Mouse (Mus musculus): ENCODE data around the gene Foxn3.

Gene Foxn3

DNA sequence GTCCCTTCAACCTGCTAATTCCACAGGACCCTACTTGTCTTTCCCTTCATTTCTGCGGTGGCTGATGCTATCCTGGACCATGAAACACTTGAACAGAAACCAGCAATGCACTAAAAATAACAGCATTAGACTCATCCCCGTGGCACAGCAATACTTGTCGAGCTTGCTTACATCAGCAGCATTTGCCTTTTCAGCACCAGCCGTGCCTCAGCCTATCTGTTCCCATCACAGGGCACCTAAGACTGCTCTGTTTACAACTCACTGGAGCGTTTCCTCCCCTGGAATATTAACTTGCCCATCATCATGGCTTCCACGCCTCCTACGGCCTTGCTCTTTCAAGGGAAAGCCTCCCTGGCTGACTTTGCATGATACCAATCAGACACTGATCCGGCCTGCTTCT, 185.1 kb downstream of the Foxn3 start:
- DNase-seq, result no peak

DNA sequence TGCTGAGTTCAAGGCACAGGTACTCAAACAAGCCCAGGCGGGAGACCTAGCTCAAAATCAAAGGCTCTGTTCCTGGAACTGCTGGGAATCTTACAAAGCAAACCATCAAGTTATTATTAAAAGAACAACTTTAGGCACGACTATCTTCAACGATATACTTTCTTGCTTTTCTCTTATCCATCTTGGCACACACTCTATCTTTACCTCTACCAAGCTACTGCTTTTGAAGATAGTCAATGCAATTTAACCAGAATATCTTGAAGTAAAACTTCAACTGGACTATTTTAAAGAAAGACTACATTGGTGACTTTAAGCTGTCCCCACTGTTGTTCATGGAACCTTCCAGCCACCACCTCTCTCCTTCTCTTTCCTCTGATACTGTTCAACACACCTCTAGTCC, 185.7 kb downstream of the Foxn3 start:
- no peak for DNase-seq

DNA sequence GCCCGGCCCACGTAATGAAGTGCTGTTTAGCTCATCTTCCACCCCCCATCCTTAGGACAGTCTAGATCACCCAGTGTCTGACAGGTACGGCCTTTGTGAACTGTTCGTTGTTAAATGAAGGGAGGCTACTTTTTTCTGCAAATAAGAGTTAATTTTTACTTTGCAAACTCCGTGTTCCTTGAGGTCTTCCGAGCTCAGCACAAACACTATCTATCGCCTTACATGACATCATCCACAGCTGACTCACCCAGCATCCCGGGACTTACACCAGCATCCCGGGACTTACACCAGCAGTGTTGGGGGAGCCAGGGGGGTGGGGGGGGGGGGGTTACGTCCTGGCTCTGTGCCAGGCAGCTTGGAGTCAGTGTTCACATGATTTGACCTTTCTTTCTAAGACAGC, 186.3 kb downstream of the Foxn3 start:
- DNase-seq, result no peak

DNA sequence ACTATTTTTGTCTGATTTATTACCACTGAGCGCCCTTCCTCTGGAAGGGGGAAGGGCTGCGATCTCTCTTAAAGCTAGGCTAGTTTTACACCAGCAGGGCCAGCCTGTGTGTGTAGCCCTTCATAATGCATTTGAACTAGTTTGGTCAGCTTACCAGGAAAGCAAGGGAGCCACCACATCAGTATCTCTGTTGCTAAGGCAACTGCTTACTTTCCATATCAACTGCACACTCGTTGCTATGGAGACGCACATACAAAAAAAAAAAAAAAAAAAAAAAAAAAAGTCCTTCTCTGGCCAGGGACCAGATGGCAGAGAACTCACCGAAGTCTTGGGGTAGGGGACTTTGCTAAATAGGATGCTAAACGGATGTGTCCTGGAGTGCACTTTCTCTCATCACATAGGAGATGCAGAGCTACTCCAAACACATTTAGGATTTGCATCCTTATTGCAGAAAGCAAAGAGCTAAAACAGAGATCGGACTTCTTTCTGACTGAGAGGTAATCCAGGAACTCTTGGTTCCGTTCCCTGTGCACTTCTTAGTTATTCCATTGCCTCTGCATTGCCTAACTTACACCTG, 187.4 kb downstream of the Foxn3 start:
- no peak for DNase-seq

DNA sequence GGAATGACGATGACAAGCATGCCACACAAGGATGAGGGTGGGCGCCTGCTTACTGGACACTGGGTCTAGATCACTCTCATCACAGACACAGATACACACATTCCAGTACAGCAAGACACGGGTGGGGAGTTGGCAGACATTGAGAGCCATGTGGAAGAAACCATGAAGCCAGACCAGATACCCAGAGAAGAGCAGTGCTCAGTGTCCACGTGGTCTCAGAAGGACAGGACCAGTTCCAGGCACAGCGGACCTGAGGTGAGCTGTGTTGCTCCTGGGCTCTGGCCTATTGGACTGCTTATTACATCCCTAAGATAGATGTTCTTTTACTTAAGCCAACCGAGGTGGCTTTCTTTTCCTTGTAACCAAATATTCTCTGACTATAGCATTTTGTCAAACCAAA, 188.0 kb downstream of the Foxn3 start:
- DNase-seq, result no peak

DNA sequence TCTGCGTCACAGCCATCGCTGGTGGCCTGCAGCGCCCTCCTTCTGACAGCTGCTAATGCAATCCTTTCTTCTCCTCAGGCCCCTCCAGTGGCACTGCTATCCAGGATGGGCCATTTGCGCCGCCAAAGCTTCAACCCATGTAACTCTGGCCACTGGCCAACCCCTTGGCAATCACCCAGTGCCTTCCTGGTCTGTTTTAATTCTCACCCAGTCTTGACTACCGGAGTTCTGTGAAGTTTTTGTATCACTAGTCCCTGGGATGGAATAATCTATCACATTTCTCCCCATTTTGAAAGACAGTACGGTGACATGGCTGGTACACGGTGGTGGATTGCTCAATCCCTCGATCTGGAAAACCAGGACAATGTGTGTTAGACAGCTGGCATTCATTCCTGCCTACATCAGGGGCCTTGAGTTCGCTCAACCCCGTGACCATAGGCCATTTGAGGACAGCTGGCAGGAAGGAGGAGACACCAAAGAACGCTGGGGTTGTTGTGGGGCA, 189.2 kb downstream of the Foxn3 start:
- no peak for DNase-seq

DNA sequence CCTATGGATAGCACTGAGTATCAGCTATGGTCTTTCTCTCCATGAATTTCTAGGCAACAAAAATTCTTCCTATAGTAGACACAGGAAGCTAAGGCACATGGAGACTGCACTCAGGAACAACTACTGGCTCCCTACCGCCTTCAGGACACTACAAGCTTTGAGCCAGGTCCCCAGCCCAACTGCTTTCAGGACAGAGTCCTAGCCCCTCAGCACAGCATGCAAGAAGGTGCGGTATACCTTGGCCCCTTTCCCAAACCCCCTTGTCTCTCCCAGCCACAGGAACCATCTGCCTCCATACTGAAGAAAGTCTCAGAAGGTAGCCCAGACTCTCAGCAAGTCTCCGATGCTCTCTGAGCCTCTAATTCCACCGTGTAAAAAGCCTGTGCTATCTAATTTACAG, 189.8 kb downstream of the Foxn3 start:
- no peak for DNase-seq

DNA sequence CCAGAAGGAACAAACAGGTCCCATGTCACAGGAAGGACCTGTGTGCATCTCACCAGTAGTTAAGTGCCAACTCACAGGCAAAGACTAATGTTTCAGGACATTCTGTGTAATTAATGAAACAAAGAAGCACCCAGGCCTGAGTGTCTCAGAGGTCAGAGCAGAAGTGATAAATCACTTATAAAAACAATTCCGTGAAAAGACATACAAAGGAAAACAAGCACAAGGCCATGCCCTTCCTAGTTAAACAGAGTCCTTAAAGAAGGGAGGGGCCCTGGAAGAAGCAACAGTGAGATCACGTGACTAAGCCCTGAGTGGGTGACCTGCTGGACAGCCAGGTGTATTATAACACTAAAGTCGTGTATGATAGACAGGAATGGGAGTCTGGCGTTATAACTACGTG, 191.9 kb downstream of the Foxn3 start:
- no peak for DNase-seq

DNA sequence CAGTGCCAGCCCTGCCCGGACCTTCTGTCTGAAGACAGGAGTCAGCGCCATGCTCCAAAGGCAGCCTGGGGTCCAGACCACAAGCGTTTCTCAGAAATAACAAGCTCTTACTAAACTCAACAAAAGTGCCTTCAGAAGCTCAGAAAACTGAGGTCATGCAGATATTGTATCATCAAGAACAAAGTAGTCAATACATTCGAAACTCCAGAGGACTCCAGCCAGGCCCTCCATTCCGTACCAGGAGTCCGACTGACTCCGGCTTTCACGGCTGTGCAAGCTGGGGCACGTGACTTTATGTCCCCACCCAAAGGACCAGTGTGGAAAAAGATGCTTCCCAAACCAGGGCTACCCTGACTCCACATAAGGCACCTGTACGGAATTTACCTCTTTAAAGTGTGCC, 195.1 kb downstream of the Foxn3 start:
- no peak for DNase-seq

DNA sequence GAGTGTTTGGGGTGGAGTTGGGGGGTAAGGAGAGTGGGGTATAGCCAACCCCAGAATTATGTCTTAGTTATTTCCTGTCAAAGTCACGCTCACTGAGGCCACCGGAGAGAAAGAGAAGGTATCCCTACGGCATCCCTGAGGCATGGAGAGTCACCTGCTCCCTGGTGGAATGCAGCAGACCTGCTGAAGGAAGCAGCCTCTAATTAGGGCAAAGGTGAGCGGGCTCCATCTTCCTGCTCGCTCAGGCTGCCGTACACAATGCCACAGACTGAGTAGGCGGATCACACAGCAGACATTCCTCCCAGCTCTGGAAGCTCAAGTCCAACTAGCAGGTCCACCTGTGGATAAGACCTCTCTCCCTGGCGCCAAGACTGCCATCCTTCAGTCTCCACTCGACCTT, 197.4 kb downstream of the Foxn3 start:
- no peak for DNase-seq

DNA sequence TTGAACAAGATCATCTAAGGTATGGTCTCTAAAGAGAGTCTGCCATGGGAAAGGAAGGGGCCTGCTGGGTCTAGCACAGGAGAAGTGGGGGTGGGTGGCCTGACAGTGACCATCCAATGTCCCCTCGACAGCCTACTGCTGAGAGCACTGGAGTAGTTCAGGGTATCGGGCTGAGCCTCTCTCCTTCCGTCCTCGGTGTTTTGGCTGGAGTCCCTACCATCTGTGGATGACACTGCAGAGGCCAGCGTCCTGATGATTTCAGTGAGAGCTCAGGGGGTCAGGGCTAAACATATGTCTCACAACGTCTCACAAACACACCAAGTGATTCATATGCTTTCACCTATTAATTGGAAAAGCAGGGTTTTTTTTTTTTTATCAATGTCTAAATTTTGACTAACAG, 199.2 kb downstream of the Foxn3 start:
- DNase-seq, result no peak

DNA sequence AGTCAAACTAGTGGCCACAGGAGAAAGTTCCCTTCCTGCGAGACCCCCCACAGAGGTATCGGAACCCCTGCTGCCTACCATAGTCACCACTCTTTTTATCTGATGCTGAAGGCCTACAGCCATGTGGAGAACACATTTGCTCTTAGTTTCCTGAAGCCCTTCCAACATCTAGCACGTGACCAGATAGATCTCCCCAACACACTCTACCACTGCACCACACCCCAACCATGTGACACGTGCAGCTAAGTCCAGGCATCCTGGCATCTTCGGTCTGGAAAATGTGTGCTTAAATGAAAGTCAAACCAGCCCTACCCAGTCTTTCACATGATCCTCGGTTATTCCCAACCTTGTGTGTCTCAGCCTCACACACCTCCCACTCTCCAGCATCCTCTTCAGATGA, 200.4 kb downstream of the Foxn3 start:
- DNase-seq, result no peak

DNA sequence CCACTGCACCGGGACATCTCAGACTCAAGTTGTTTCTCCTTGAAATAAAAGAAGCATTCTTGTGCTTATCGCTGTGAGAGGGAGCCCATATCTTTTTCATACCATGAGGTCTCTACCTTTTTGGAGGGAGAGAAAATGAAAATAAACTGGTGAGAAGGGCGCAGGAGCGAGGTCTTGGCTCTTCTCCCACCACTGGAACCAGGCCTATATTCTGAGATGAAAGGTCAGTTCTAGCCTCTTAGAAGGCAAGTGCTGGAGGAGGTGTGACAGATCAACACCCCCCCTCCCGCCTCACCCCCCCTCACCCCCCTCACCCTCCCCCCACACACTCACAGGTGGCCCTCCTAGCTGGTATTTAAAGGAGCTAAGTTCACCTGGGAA, 201.6 kb downstream of the Foxn3 start:
- no peak for DNase-seq

DNA sequence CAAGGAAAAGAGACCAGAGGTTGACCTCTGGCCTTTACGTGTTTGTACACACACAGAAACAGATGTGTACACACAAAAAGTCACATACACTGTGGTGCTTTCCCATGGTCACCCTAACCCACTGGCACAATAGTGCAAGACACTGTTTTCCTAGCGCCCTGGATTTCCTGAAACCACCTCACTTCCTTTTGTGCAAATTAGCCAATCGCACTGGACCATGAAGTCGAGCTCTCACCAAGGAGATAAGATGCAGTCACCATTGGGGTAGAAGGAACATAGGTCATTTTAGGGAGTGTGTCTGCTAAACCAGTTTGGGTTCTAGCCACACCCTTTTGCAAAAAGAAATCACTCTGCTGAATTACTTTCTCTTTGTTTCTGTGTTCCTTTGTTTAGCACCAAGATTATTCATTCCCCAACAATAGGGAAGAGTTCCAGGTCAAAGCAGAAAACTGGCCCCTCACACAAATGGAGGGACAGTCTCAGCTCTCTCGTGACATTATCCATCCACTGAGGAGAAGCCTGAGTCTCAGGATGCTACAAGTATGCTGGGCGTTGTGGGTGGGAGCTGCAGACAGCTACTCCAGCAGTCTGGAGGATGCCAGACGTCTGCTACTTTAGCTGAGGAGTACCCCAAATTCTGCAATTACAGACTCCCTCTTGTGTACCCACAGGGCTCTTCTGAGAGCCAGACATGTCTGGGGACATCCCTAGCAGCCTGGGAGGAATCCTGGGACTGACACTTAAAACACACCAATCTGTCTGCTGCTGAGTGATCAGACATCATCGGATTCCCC, 202.2 kb downstream of the Foxn3 start:
- DNase-seq, result no peak

DNA sequence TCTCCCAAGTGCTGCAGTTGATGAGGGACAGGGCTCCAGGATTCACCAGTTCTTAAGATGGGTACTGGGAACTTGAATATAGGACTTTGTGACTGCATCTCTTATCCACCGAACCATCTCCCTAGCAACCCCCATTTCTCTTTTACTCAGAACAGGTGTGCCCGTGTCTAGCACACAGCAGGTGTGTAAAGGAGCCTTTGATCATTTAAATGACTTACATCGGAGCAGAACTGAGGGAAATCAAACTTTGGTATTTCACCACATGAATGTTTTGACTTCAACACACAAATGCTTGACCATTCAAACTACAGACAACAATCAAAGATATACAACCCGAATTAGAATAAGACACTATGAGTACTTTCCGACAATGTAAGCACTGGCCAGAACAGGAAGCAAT, 204.7 kb downstream of the Foxn3 start:
- no peak for DNase-seq

DNA sequence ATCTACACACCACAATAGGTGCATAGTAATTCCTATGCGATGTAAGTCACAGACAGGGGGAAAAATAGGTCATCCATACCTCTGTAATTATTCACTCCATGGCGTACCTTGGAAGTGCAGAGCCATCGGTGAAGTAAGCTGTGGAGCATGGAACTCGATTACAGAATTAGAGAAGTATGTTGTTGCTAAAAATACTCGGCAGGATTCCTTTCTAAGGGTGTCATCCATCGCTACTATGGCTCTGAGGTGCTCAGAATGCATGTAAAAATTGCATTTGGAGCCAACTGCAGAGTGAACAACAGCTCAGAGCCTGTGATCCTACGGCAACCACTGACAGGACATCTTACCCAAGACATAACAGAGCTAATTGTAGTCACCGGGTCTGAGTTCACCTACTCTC, 206.7 kb downstream of the Foxn3 start:
- DNase-seq, result no peak

DNA sequence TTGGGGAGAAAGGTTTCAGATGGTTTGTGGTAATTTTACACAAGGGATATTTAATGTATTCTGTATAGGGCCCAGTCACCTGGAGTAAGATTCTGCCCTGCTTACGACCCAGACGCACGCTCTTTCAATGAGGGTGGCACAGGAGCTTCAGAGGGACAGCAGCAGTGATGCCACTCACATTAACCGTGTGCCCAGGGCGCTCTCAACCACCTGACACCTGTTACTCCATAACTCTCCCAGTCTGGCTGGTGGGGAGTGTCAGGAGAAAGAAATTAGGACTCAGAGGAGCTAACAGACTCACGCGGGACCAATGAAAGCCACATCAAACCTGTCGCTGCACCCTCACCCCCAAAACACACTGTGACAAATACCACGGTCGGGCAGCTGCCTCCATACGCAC, 209.7 kb downstream of the Foxn3 start:
- no peak for DNase-seq

DNA sequence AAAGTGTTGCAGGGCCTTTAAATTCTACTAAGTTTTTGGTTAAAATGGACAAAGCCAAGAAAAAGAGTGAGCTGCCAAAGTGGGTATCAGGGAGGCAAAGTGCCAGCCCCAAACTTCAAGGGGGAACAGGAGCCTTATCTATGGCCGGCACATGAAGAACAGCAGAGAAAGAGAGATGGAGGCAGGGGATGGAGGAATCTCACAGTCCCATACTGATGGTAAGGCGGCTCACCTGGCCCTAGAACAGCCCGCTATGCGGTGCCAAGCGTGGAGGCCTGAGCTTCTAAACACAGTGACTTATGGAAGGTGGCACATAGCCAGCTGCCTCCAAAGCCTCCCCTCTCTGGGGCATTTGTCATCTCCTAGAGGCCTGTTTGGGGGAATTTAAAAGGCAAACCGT, 210.8 kb downstream of the Foxn3 start:
- DNase-seq, result no peak

DNA sequence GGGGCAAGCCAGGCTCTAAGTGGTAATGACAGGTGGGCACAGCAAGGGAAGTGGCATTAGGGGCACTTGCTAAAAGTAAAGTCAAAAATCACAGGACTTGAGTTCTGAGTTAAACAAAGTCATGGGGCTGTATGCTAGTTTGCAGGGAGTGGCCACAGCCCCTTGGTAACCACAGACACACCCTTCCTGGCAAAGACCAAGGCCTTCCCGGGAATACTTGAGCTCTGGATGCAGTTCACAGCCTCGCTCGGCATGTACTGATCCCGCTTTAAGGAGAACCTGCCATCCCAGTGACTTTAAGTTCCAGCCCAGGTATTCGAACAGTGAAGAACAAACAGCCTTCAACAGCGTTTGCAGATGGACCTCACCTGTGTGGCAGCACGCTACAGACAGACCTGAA, 211.2 kb downstream of the Foxn3 start:
- no peak for DNase-seq

DNA sequence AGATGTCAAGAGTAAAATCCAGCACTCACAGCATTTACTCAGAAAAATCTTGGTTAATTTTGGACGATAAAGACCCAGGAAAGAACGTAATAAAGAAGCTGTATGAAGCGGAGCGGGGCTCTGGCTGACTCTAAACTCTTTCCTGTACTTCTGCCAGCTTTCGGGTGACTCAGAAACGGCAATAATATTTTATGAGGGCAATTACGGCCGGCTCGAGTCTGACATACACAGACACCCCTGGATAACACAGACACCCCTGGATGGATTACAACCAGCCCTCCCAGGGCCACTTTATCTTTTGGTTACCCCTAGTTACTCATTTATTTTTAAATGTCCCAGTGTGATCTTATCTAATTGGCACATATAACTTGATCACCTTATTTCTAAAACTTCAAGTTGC, 211.7 kb downstream of the Foxn3 start:
- DNase-seq, result no peak

DNA sequence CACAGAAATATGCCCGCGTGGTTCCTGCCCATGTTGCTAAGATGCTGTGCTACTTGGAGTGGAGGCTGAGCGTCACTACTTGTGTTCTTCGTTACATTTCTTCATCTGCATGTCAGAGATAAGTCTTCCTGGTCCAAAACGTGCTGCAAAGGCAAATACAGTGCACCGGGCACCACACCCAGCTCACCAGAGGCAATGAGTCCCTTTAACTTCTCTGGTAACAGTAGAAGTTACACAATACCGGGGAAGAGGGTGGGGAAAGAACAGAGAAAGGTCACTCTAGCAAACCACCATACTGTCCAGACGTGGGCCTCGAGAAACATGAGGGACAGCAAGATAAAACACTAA, 213.8 kb downstream of the Foxn3 start:
- DNase-seq, result no peak

DNA sequence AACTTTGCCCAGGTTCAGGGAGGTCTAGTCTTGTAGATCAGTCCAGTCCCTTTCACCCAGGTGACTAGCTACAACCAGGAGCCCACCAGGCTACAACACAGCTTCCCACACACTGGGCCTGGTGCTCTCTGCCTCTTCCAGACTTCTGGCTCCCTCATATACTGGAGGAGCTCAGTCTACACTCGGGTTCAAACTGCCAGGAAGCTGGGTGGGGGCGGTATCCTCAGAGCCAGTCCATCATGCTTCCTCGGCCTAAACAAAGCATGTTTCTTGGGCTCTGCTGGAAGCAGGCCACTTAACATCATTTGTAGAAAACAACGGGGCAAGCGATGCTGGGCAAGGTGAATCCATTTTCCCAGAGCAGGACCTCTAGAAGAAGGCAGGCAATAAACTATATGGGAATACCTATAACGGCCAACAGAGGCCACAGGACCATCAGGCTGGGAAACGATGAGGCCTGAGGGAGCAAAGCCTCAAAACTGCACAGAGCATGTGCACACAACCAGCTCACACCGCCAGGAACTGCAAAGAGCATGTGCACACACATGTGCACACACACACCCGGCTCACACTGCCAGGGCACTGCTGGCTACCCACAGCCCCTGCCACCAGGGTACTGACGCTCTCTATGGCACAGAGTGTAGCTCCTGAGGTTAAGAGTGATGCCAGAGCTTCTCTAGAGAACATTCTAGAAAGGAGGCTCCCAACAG, 214.3 kb downstream of the Foxn3 start:
- no peak for DNase-seq

DNA sequence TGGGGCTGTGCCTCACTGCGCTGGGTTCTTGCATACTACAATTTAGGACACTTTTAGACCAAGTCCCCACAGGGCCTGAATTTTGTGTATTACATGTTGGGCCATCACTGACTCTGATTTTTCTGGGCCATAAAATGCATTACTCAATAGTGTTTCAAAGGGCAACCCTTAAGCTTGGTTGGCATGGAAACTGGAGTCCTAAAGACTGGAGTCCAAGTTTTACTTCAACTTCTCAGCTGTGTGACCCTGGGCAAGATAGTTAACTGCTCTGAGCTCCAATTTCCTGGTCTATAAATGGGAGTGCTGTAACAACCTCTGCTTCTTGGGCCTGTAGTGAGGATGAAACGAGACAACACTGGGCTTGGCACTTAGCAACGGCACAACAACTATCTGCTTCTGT, 215.9 kb downstream of the Foxn3 start:
- no peak for DNase-seq

DNA sequence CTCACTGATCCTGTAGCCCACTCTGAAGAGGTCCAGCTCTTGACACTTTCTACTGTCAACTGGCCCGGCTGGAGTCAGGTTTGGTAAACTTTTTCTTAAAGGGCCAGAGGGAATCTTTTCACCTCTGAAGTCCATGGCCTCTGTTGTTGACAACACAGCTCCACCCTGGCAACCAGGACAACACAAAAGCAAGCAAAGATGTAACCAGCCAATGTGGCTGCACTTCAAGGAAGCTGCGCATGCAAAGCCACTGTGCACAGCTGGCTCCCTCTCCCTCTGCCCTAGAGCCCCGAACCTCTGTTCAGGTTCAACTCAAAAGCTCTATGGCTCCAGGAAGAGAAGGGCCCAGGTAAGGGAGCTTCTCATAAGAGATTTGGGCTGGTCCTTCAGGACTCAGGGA, 216.4 kb downstream of the Foxn3 start:
- no peak for DNase-seq

DNA sequence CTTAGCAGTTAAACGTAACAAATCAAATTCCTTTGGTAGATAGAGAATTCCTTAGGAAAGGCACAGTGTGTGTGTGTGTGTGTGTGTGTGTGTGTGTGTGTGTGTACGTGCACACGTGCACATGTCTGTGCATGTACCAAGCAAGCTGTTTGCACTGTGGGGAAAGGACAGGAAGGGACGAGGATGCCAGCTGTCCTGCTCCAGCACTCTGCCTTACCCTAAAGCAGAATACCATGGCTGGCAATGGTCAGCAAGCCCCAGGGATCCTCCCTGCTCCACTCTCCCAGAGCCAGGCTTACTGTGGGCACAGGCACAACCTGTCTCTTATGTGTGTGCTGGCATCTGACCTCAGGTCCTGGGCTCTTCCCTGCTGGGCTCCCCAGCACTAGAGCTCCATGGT, 218.1 kb downstream of the Foxn3 start:
- DNase-seq, result no peak

All from thymus, postnatal 14 days (tissue).